Comparison of ENCODE assay signal across 24 mouse cellular contexts in the genomic region with DNA sequence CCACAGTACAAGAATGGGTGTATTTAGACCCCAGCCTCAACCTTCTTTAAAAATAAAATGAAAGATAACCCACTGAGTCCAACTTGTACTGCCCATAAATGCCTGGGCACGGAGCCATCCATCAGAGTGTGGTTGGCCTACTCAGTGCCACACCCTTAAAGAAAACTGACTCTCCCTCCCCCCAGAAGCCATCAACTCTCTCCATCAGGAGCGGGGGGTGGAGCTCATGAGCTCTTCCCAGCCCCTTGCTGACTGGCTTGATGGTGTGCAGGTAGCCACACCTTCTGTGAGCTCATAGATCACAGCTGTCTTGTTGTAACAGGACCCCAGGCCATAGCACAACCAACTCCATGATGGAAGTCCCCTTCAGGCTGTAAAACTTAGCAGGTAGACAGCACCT. TPM values are rescaled to one million over a fixed set of nuclear protein-coding genes. Genes with fewer than 3 reads are reported as not detected.
DNase-seq lines count a peak whose midpoint lies in the region; ATAC-seq and TF ChIP-seq lines count a peak whose summit lies in the region.
"Had no signal": no experiment of that assay in that cellular context is flagged by ENCODE, and none has a peak within 500 bp of the region (broad histone marks: within the 10 kb centered on the region; RNA-seq: fewer than 3 reads in every experiment).

No protein-coding gene starts in this region.

- H3K4me2 ChIP-seq in intestine, embryonic 15.5 days (replicated peaks), result no peak overlapping the region
- no peak overlapping the region for H3K4me2 ChIP-seq in intestine, postnatal 0 days (replicated peaks; ENCODE audit: low read depth)
- H3K4me2 ChIP-seq in intestine, embryonic 16.5 days (ENCODE audit: low read depth, low read length), result no peak overlapping the region
- H3K4me2 ChIP-seq in stomach, embryonic 15.5 days, result no peak overlapping the region
- no peak overlapping the region for H3K4me2 ChIP-seq in kidney, embryonic 15.5 days
- H3K4me2 ChIP-seq: hindbrain, embryonic 15.5 days; liver, embryonic 12.5 days; midbrain, embryonic 13.5 days; neural tube, embryonic 12.5 days had no signal

- no peak overlapping the region for H3K4me3 ChIP-seq in intestine, embryonic 15.5 days (replicated peaks)
- H3K4me3 ChIP-seq in intestine, postnatal 0 days (ENCODE audit: low read depth, low read length), result no peak overlapping the region
- no peak overlapping the region for H3K4me3 ChIP-seq in intestine, embryonic 16.5 days (ENCODE audit: low read length)
- no peak overlapping the region for H3K4me3 ChIP-seq in stomach, embryonic 15.5 days (replicated peaks)
- no peak overlapping the region for H3K4me3 ChIP-seq in kidney, embryonic 15.5 days (replicated peaks)
- H3K4me3 ChIP-seq: erythroblast, embryonic 14.5 days; heart, embryonic 10.5 days; hindbrain, embryonic 15.5 days; liver, embryonic 12.5 days; midbrain, embryonic 13.5 days; neural tube, embryonic 12.5 days had no signal

- H3K36me3 ChIP-seq in intestine, embryonic 15.5 days, result no peaks in the 10 kb centered on the region
- no peaks in the 10 kb centered on the region for H3K36me3 ChIP-seq in intestine, postnatal 0 days (ENCODE audit: control insufficient read depth, insufficient read depth)
- no peaks in the 10 kb centered on the region for H3K36me3 ChIP-seq in intestine, embryonic 16.5 days (ENCODE audit: control insufficient read depth, insufficient read depth, low read length)
- no peaks in the 10 kb centered on the region for H3K36me3 ChIP-seq in stomach, embryonic 15.5 days
- no peaks in the 10 kb centered on the region for H3K36me3 ChIP-seq in kidney, embryonic 15.5 days
- H3K36me3 ChIP-seq: G1E; heart, embryonic 10.5 days; hindbrain, embryonic 15.5 days; liver, embryonic 12.5 days; midbrain, embryonic 13.5 days; neural tube, embryonic 12.5 days had no signal

- H3K4me1 ChIP-seq in intestine, embryonic 15.5 days (replicated peaks), result 0 out of 2 replicates have a peak, but pooled peaks cover 6% of the 10 kb centered on the region
- no peaks in the 10 kb centered on the region for H3K4me1 ChIP-seq in intestine, postnatal 0 days (replicated peaks; ENCODE audit: control insufficient read depth, insufficient read depth, low read length)
- H3K4me1 ChIP-seq in intestine, embryonic 16.5 days (ENCODE audit: control insufficient read depth, insufficient read depth, low read length), result peaks cover 7% of the 10 kb centered on the region; the same call in 1 of the 2 replicates
- no peaks in the 10 kb centered on the region for H3K4me1 ChIP-seq in stomach, embryonic 15.5 days
- peaks cover 3% of the 10 kb centered on the region; the same call in 1 of the 2 replicates for H3K4me1 ChIP-seq in kidney, embryonic 15.5 days
- H3K4me1 ChIP-seq: heart, embryonic 10.5 days; hindbrain, embryonic 15.5 days; liver, embryonic 12.5 days; midbrain, embryonic 13.5 days; neural tube, embryonic 12.5 days had no signal

- peak; percentile 69 for ATAC-seq in intestine, embryonic 15.5 days
- ATAC-seq in intestine, postnatal 0 days, result no peak
- ATAC-seq in intestine, embryonic 16.5 days, result peak; percentile 56; the same call in 1 of the 2 replicates
- ATAC-seq in stomach, embryonic 15.5 days (ENCODE audit: insufficient read depth, low FRiP score, low read depth), result peak; percentile 49; the same call in 1 of the 2 replicates
- ATAC-seq in kidney, embryonic 15.5 days (replicated peaks; ENCODE audit: low FRiP score), result no peak
- ATAC-seq in inflammation-experienced regulatory T-cells, adult 6 months, result no peak
- ATAC-seq: forebrain, embryonic 14.5 days; liver, embryonic 12.5 days; midbrain, embryonic 13.5 days had no signal

- H3K27me3 ChIP-seq in intestine, embryonic 15.5 days (replicated peaks), result no peaks in the 10 kb centered on the region
- H3K27me3 ChIP-seq in intestine, postnatal 0 days (replicated peaks; ENCODE audit: control insufficient read depth, insufficient read depth, low read length), result no peaks in the 10 kb centered on the region
- no peaks in the 10 kb centered on the region for H3K27me3 ChIP-seq in intestine, embryonic 16.5 days (replicated peaks; ENCODE audit: control insufficient read depth, insufficient read depth, low read length)
- no peaks in the 10 kb centered on the region for H3K27me3 ChIP-seq in stomach, embryonic 15.5 days (replicated peaks)
- no peaks in the 10 kb centered on the region for H3K27me3 ChIP-seq in kidney, embryonic 15.5 days
- H3K27me3 ChIP-seq: hindbrain, embryonic 15.5 days; liver, embryonic 12.5 days; midbrain, embryonic 13.5 days; neural tube, embryonic 12.5 days had no signal

- peak; percentile 26 for DNase-seq in NIH3T3 (ENCODE audit: low read depth)
- no peak for DNase-seq in right cerebral cortex, postnatal 4 days
- DNase-seq: adrenal gland, postnatal 10 days; cerebellum, adult 8-10 months; heart, postnatal 4 days; kidney, adult 11 months; kidney, postnatal 4 days; lung, adult 18-20 months; retina, postnatal 1 day; right cerebral cortex, postnatal 25 days had no signal

- 57% methylated on average over 2 of the region's 2 CpGs for WGBS in intestine, embryonic 15.5 days
- 41% methylated on average over 2 of the region's 2 CpGs for WGBS in intestine, postnatal 0 days
- WGBS in intestine, embryonic 16.5 days, result 57% methylated on average over 2 of the region's 2 CpGs
- WGBS in stomach, embryonic 15.5 days, result 61% methylated on average over 2 of the region's 2 CpGs
- 55% methylated on average over 2 of the region's 2 CpGs for WGBS in kidney, embryonic 15.5 days

- no peaks in the 10 kb centered on the region for H3K9me3 ChIP-seq in intestine, embryonic 15.5 days
- H3K9me3 ChIP-seq in intestine, postnatal 0 days (ENCODE audit: control insufficient read depth), result no peaks in the 10 kb centered on the region
- H3K9me3 ChIP-seq in intestine, embryonic 16.5 days (ENCODE audit: control insufficient read depth, low read length), result no peaks in the 10 kb centered on the region
- no peaks in the 10 kb centered on the region for H3K9me3 ChIP-seq in stomach, embryonic 15.5 days
- H3K9me3 ChIP-seq in kidney, embryonic 15.5 days (replicated peaks), result no peaks in the 10 kb centered on the region
- H3K9me3 ChIP-seq: heart, embryonic 10.5 days; hindbrain, embryonic 15.5 days; liver, embryonic 12.5 days; midbrain, embryonic 13.5 days; neural tube, embryonic 12.5 days had no signal

- H3K9ac ChIP-seq in intestine, embryonic 15.5 days, result no peak overlapping the region
- no peak overlapping the region for H3K9ac ChIP-seq in intestine, postnatal 0 days (ENCODE audit: low read depth, low read length)
- no peak overlapping the region for H3K9ac ChIP-seq in intestine, embryonic 16.5 days (ENCODE audit: low read depth, low read length)
- no peak overlapping the region for H3K9ac ChIP-seq in stomach, embryonic 15.5 days
- no peak overlapping the region for H3K9ac ChIP-seq in kidney, embryonic 15.5 days
- H3K9ac ChIP-seq: hindbrain, embryonic 15.5 days; liver, embryonic 12.5 days; midbrain, embryonic 13.5 days; neural tube, embryonic 12.5 days had no signal

- no peak for TF ChIP-seq CTCF in intestine, postnatal 0 days (IDR thresholded peaks at IDR 0.05; ENCODE audit: low read depth)

- no peak overlapping the region for H3K27ac ChIP-seq in intestine, embryonic 15.5 days
- H3K27ac ChIP-seq in intestine, postnatal 0 days (ENCODE audit: low read depth, low read length), result no peak overlapping the region
- no peak overlapping the region for H3K27ac ChIP-seq in intestine, embryonic 16.5 days (ENCODE audit: low read length)
- peak overlapping the region; percentile 16; the same call in 1 of the 2 replicates for H3K27ac ChIP-seq in stomach, embryonic 15.5 days
- H3K27ac ChIP-seq in kidney, embryonic 15.5 days, result no peak overlapping the region
- H3K27ac ChIP-seq: heart, embryonic 10.5 days; hindbrain, embryonic 15.5 days; liver, embryonic 12.5 days; midbrain, embryonic 13.5 days; neural tube, embryonic 12.5 days had no signal

RNA-seq across cellular contexts. Expression of gene Rhobtb1, which starts 6.2 kb away (rescaled TPM):
- 19.6 and 20.8 TPM in 2 replicates for polyA plus RNA-seq in intestine, embryonic 15.5 days (2015; fragmentation: Nextera tagmentation; extraction: Ambion mirVana)
- 11.3 and 13.2 TPM in 2 replicates for polyA plus RNA-seq in intestine, postnatal 0 days (2015; fragmentation: Nextera tagmentation; extraction: Ambion mirVana)
- 11.3 and 13.5 TPM in 2 replicates for polyA plus RNA-seq in intestine, embryonic 16.5 days (2015; fragmentation: Nextera tagmentation; extraction: Ambion mirVana)
- polyA plus RNA-seq in stomach, embryonic 15.5 days (2015; fragmentation: Nextera tagmentation; extraction: Ambion mirVana), result 28.6 and 33.0 TPM in 2 replicates
- polyA plus RNA-seq in kidney, embryonic 15.5 days (2015; fragmentation: Nextera tagmentation; extraction: Ambion mirVana), result 21.8 and 24.9 TPM in 2 replicates
- not detected for polyA plus RNA-seq in inflammation-experienced regulatory T-cells, adult 6 months (2017; shearing (Covaris generic))
- polyA plus RNA-seq: G1E had no signal

RNA-seq across cellular contexts. Expression of gene A930033H14Rik, which starts 55.4 kb away (rescaled TPM):
- 1.8 TPM in 2 replicates for polyA plus RNA-seq in intestine, embryonic 15.5 days (2015; fragmentation: Nextera tagmentation; extraction: Ambion mirVana)
- 1.0 and 1.4 TPM in 2 replicates for polyA plus RNA-seq in intestine, postnatal 0 days (2015; fragmentation: Nextera tagmentation; extraction: Ambion mirVana)
- 0.93 and 1.0 TPM in 2 replicates for polyA plus RNA-seq in intestine, embryonic 16.5 days (2015; fragmentation: Nextera tagmentation; extraction: Ambion mirVana)
- 2.7 TPM in 2 replicates for polyA plus RNA-seq in stomach, embryonic 15.5 days (2015; fragmentation: Nextera tagmentation; extraction: Ambion mirVana)
- polyA plus RNA-seq in kidney, embryonic 15.5 days (2015; fragmentation: Nextera tagmentation; extraction: Ambion mirVana), result 2.0 and 2.2 TPM in 2 replicates
- not detected for polyA plus RNA-seq in inflammation-experienced regulatory T-cells, adult 6 months (2017; shearing (Covaris generic))
- polyA plus RNA-seq: erythroblast, embryonic 14.5 days; G1E had no signal

Comparison
In these comparisons a context has a peak if more than half of its experiments do, and no peak if none do; other contexts are left out.
1. ATAC-seq: peak in intestine, embryonic 15.5 days (single experiment), intestine, embryonic 16.5 days (single experiment) and stomach, embryonic 15.5 days (single experiment); none in intestine, postnatal 0 days (single experiment), kidney, embryonic 15.5 days (single experiment) and inflammation-experienced regulatory T-cells, adult 6 months (single experiment).
2. RNA of gene Rhobtb1, which starts 6.2 kb away (polyA plus RNA-seq): 28.6 to 33.0 TPM in stomach, embryonic 15.5 days, 21.8 to 24.9 TPM in kidney, embryonic 15.5 days, 19.6 to 20.8 TPM in intestine, embryonic 15.5 days, 11.3 to 13.2 TPM in intestine, postnatal 0 days and 11.3 to 13.5 TPM in intestine, embryonic 16.5 days; not detected in inflammation-experienced regulatory T-cells, adult 6 months; every median in the first group is over 10 times any median in the second.